8 mouse cellular contexts compared by ENCODE assay signal in the genomic region with DNA sequence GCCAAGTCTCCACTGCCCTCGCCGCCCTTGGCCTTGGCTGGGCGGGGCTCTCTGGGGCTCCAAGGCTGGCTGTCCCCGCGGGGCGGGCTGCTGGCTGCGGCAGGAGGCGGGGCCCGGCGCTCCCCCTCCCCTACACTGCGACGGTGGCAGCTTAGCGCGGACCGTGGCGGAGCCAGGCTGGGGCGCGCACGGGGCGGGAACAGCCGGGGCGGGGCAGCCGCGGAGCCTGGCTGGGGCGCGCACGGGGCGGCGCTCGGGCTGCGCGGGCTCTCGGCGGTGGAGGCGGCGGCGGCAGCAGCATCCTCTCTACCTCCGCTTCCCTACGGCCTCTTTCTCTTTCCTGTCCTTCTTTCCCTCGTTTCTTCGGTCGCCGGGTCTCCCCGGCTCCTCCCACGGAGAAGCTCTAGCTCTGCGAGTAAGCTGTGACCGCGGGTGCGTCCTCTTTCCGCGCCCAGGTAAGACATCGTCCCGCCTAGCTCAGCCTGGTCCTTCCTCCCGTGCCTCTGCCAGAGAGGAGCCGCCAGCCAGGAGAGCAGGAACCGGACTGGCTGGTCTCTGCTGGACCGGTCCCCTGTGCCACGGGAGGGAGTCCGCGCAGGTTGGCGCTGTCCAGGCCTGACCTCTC. TPM values are rescaled to one million over a fixed set of nuclear protein-coding genes. Genes with fewer than 3 reads are reported as not detected.
DNase-seq lines count a peak whose midpoint lies in the region; ATAC-seq and TF ChIP-seq lines count a peak whose summit lies in the region.

A gene (plus strand): TSS at position 233 of the 625 bp plus-strand sequence.

- peak; percentile 95 for ATAC-seq in forebrain, embryonic 16.5 days
- ATAC-seq in liver, embryonic 15.5 days (ENCODE audit: insufficient read depth), result peak; percentile 83
- peak; percentile 96 for ATAC-seq in neural tube, embryonic 13.5 days (ENCODE audit: low read depth)

- H3K9me3 ChIP-seq in ES-E14 (ENCODE audit: control insufficient read depth, insufficient read depth, low read depth, low read length), result no peaks in the 10 kb centered on the region
- no peaks in the 10 kb centered on the region for H3K9me3 ChIP-seq in forebrain, embryonic 16.5 days (ENCODE audit: control insufficient read depth, low read length)
- H3K9me3 ChIP-seq in liver, embryonic 15.5 days (replicated peaks), result no peaks in the 10 kb centered on the region
- H3K9me3 ChIP-seq in neural tube, embryonic 13.5 days, result no peaks in the 10 kb centered on the region

- intact Hi-C loops in heart, postnatal 14 days (cut with DNase I), result no loop called here

- in situ Hi-C loops in ES-E14 (cut with MboI; ENCODE audit: low sequenced_read_pairs in 2 of 2, unreplicated experiment in 2 of 2), result no loop called here

- H3K4me1 ChIP-seq in ES-E14 (ENCODE audit: control insufficient read depth in 2 of 2, insufficient read depth in 2 of 2, low read length in 2 of 2, poor library complexity in 1 of 2), result peaks cover 0 to 7% of the 10 kb centered on the region in 2 experiments; a peak in 2 of 4 replicates
- peaks cover 19% of the 10 kb centered on the region for H3K4me1 ChIP-seq in forebrain, embryonic 16.5 days (replicated peaks; ENCODE audit: control insufficient read depth, insufficient read depth, low read length)
- 0 out of 2 replicates have a peak, but pooled peaks cover 5% of the 10 kb centered on the region for H3K4me1 ChIP-seq in liver, embryonic 15.5 days (replicated peaks)
- H3K4me1 ChIP-seq in neural tube, embryonic 13.5 days (replicated peaks), result peaks cover 36% of the 10 kb centered on the region

- no peaks in the 10 kb centered on the region for H3K36me3 ChIP-seq in ES-E14 (ENCODE audit: control insufficient read depth, insufficient read depth, low read length, poor library complexity, severe bottlenecking)
- H3K36me3 ChIP-seq in forebrain, embryonic 16.5 days (ENCODE audit: control insufficient read depth, insufficient read depth), result no peaks in the 10 kb centered on the region
- no peaks in the 10 kb centered on the region for H3K36me3 ChIP-seq in liver, embryonic 15.5 days (replicated peaks)
- H3K36me3 ChIP-seq in neural tube, embryonic 13.5 days, result 0 out of 2 replicates have a peak, but pooled peaks cover 3% of the 10 kb centered on the region

- H3K4me3 ChIP-seq in ES-E14 (ENCODE audit: insufficient read depth in 1 of 2, low read depth in 1 of 2, low read length in 2 of 2, poor library complexity in 1 of 2, severe bottlenecking in 1 of 2), result peak within 1 kb of the TSS; percentile 79 to 96
- H3K4me3 ChIP-seq in forebrain, embryonic 16.5 days (replicated peaks; ENCODE audit: low read length), result peak within 1 kb of the TSS; percentile 99
- peak within 1 kb of the TSS; percentile 50 for H3K4me3 ChIP-seq in liver, embryonic 15.5 days (replicated peaks)
- peak within 1 kb of the TSS; percentile 88 for H3K4me3 ChIP-seq in neural tube, embryonic 13.5 days

- no peaks in the 10 kb centered on the region for H3K27me3 ChIP-seq in forebrain, embryonic 16.5 days (replicated peaks; ENCODE audit: control insufficient read depth, insufficient read depth, low read length)
- H3K27me3 ChIP-seq in liver, embryonic 15.5 days, result peaks cover 10% of the 10 kb centered on the region
- H3K27me3 ChIP-seq in neural tube, embryonic 13.5 days, result no peaks in the 10 kb centered on the region

- no peak within 1 kb of the TSS for H3K27ac ChIP-seq in ES-E14 (ENCODE audit: insufficient read depth, low read depth, low read length, poor library complexity, severe bottlenecking)
- H3K27ac ChIP-seq in forebrain, embryonic 16.5 days (ENCODE audit: low read length), result peak within 1 kb of the TSS; percentile 88
- H3K27ac ChIP-seq in liver, embryonic 15.5 days (replicated peaks), result no peak within 1 kb of the TSS
- H3K27ac ChIP-seq in neural tube, embryonic 13.5 days (replicated peaks), result peak within 1 kb of the TSS; percentile 94

- under 1% methylated on average over 29 of the region's 61 CpGs for WGBS in forebrain, embryonic 16.5 days
- WGBS in liver, embryonic 15.5 days (ENCODE audit: insufficient replicate concordance), result under 1% methylated on average over 44 of the region's 61 CpGs
- under 1% methylated on average over 33 of the region's 61 CpGs for WGBS in neural tube, embryonic 13.5 days

- peak; percentile 56 for DNase-seq in ES-E14 (ENCODE audit: low read depth, low spot score)
- peak; percentile 89 for DNase-seq in cerebellum, adult 11 months
- peak; percentile 76 to 85 for DNase-seq in heart, postnatal 14 days
- peak; percentile 84 to 91 for DNase-seq in kidney, postnatal 4 days
- DNase-seq in thymus, adult 18-20 months, result peak; percentile 9 to 18

- peak within 1 kb of the TSS; percentile 64 for H3K9ac ChIP-seq in ES-E14 (ENCODE audit: insufficient read depth, low read depth, low read length, poor library complexity, severe bottlenecking)
- H3K9ac ChIP-seq in forebrain, embryonic 16.5 days (replicated peaks; ENCODE audit: low read depth, low read length), result peak within 1 kb of the TSS; percentile 99
- H3K9ac ChIP-seq in liver, embryonic 15.5 days, result no peak within 1 kb of the TSS
- H3K9ac ChIP-seq in neural tube, embryonic 13.5 days, result peak within 1 kb of the TSS; percentile 96

- peak within 1 kb of the TSS; percentile 72 for H3K4me2 ChIP-seq in forebrain, embryonic 16.5 days (ENCODE audit: low read length)
- peak within 1 kb of the TSS; percentile 65 for H3K4me2 ChIP-seq in liver, embryonic 15.5 days
- peak within 1 kb of the TSS; percentile 66 for H3K4me2 ChIP-seq in neural tube, embryonic 13.5 days

TF ChIP-seq in ES-E14, 5 proteins besides CTCF, POLR2A, EP300 and RAD21:
- TF ChIP-seq HCFC1 (IDR thresholded peaks at IDR 0.05; ENCODE audit: borderline replicate concordance, insufficient read depth, low read length) (no peak), ZC3H11A (IDR thresholded peaks at IDR 0.05; ENCODE audit: borderline replicate concordance, low read depth, low read length) (no peak), MAFK (IDR thresholded peaks at IDR 0.05; ENCODE audit: insufficient read depth, low read depth, low read length) (no peak), ZNF384 (IDR thresholded peaks at IDR 0.05; ENCODE audit: low read depth, low read length) (no peak), CHD2 (IDR thresholded peaks at IDR 0.05; ENCODE audit: low read depth, low read length) (no peak)

RNA-seq across cellular contexts. Expression of the gene that starts here (rescaled TPM):
- total RNA-seq in ES-E14 (2012; rRNA removed), result 1.8 and 4.7 TPM in 2 replicates
- 515 and 521 TPM in 2 replicates for polyA plus RNA-seq in forebrain, embryonic 16.5 days (2015; fragmentation: Nextera tagmentation; extraction: Ambion mirVana)
- 1 to 10 TPM; 3.5 to 4.2 TPM for total RNA-seq in heart, postnatal 14 days (2021)
- polyA plus RNA-seq in liver, embryonic 15.5 days (2015; fragmentation: Nextera tagmentation; extraction: Ambion mirVana), result 1.3 and 1.8 TPM in 2 replicates
- polyA plus RNA-seq in neural tube, embryonic 13.5 days (2015; fragmentation: Nextera tagmentation; extraction: Ambion mirVana), result 356 and 402 TPM in 2 replicates

Comparison
In these comparisons a context has a peak if more than half of its experiments do, and no peak if none do; other contexts are left out.
1. RNA of the gene that starts here (polyA plus RNA-seq): 515 to 521 TPM in forebrain, embryonic 16.5 days and 356 to 402 TPM in neural tube, embryonic 13.5 days; 1.3 to 1.8 TPM in liver, embryonic 15.5 days; every median in the first group is over 100 times any median in the second.
2. DNase-seq: peak in every context shown above with its lines; median percentile 89 in cerebellum, adult 11 months; 88 in kidney, postnatal 4 days; 80 in heart, postnatal 14 days; 56 in ES-E14; 14 in thymus, adult 18-20 months.
3. H3K27ac ChIP-seq: peak in forebrain, embryonic 16.5 days (single experiment) and neural tube, embryonic 13.5 days (single experiment); none in ES-E14 (single experiment) and liver, embryonic 15.5 days (single experiment).
4. Peak in every context shown above with its lines, with median percentiles within 50 percentile points of each other: H3K4me3 ChIP-seq, ATAC-seq and H3K4me2 ChIP-seq.